Mouse (Mus musculus) gastrocnemius, postnatal 4 days (tissue): ENCODE results near the gene D10Jhu81e. TPM values are rescaled to one million over a fixed set of nuclear protein-coding genes. Genes with fewer than 3 reads are reported as not detected.

Source experiments
- DNase-seq, 2 experiments: peaks; one replicate each; pipeline ENCODE4 v3.0.0; 2021 to 2022; ENCODE audit warnings: low spot score in 2 of 2, mixed read lengths in 2 of 2
- total RNA-seq, 2 experiments: library from RNA; stranded (reverse); gene quantifications; 2 replicates each; pipeline ENCODE4 v1.2.3; 2021

D10Jhu81e gene
- total RNA-seq, 2 experiments from 2014 or later: 111 to 120 TPM

DNA sequence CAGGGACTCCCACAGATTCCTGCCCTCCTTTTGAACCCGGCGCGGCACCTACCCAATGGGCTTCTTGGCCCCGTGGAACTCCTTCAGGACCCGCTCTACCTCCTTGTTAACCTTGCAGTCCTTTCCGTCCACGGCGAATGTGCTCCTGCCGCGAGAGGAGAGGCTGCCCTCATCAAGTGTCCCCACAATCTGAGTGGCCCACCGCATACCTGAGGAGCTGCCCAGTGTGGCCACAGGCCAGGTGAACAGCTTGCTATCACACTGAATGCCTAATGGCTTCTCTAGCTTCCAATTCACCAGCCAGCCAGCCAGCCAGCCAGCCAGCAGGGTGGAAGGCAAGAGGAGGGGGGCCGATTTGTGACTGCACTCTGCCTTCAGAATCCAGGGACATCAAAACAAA lies 4.8 kb downstream of the D10Jhu81e start:
- DNase-seq: no peak

DNA sequence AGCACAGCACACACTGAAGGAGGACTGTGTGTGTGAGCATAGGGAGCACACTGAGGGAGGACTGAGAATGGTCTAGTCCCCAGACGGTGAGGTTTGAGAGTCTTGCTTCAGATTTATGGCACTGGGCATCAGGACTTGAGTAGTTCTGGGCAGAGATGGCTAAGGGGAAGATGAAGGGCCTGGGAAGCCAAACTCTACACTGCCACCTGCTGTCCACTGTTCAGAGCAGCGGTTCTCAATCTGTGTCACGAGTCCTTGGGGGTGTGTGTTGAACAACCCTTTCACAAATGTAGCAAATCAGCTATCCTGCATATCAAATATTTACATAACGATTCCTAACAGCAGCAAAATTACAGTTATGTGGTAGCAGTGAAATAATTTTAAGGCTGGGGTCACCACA lies 5.7 kb downstream of the D10Jhu81e start:
- DNase-seq: peak in 1 of 2 experiments; percentile 70

DNA sequence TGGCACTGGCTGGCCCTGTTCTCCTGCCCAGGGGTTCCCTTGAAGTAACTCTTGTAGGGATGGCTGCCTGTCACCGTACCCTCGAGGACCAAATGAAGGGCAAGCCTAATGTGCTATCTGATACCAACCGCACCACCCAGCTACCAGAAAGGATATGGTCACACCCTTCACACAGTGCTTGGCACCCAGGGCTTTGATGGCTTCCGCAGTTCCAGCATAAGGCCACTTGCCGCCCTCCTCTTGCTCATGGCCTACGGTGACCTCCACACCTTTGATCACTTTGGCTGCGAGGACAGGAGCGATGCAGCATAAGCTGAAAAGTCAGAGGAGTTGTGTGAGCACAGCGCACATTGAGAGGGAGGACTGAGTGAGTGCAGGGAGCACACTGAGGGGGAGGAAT lies 6.3 kb downstream of the D10Jhu81e start:
- DNase-seq: no peak

GRCm38 (mm10) chr10:78162646-78163045 lies 6.9 kb downstream of the D10Jhu81e start:
- DNase-seq: no peak

DNA sequence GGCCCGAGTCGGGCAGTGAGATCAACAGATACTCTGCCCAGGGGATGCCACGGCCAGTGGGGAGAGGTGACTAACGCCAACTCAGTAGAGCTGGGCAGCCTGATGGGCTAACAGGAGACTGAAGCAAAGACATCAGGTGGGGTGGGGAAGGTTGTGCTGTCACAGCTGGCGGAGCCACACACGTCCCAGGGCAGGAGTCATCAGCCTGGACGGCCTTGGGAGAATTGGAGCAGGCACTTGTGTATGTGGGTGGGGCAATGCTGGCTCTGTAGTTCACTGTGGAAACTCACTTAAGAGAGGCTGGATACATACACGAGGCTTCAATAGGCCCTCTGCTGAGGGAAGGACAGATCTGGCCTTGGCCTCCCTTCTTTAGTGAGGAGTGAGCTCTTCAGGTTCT lies 8.5 kb downstream of the D10Jhu81e start:
- no peak for DNase-seq

- DNase-seq: no peak
Observed at GRCm38 (mm10) chr10:78160369-78161095, 9.1 kb downstream of the D10Jhu81e start.

DNA sequence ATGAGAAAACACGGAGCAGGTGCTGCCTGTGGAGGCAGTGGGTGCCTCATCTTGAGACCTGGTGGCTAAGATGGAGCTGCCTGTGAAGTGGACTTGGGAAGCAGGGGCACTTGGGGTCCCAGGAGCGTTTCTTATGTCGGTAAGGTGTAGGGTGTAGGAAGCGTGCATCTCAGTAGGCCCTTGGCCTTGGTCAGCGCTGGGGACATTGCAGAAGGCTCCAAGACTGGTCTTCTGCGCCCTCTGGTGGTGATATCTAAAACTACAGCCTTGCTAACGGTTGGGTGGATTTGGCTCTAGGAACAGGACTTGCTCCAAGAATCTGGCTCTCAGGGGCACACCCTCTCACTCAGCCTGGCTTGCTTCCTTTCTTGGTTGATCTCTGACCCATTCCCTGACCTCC lies 9.7 kb downstream of the D10Jhu81e start:
- peak; percentile 81 to 85 for DNase-seq

GRCm38 (mm10) chr10:78159252-78159878 lies 10.2 kb downstream of the D10Jhu81e start:
- no peak for DNase-seq

DNA sequence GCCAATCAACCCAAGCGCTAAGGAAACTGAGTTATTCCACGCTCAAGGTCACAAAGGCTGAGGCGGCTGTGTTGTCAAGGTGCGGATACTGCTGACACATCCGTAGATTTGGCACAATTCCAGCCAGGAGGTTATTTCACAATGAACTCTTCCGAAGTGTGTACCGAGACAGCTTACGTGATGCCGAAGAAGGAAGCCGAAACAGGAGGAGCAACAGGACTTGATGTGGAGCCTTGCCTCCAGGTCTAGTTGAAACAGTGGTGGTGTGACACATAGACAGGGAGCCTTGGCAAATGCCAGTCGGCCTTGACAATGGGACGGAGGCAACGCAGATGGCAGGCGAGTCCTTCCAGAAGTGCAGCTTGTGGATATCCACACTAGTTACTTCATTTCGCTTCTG lies 11.5 kb downstream of the D10Jhu81e start:
- no peak for DNase-seq

DNA sequence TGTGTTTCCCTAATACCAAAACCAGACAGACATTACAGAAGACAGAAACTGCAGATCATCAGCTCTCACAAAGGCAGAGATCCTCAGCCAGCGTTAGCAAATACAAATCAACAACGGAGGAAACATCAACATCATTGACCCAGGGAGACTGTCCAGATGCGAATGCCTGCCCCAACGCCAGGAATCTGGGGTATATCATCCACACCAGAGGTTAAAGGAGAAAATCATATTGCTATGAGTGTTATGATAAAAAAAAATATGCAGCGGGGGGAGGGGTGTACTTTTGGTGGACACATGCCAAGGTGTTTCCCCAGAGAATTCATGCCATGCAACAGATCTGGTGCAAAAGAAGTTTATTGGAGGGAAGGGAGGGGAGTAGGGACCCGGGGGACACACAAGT lies 12.7 kb downstream of the D10Jhu81e start:
- DNase-seq: no peak

GRCm38 (mm10) chr10:78148834-78149766 lies 20.5 kb downstream of the D10Jhu81e start:
- DNase-seq: no peak

GRCm38 (mm10) chr10:78147908-78148441 lies 21.6 kb downstream of the D10Jhu81e start:
- no peak for DNase-seq

DNA sequence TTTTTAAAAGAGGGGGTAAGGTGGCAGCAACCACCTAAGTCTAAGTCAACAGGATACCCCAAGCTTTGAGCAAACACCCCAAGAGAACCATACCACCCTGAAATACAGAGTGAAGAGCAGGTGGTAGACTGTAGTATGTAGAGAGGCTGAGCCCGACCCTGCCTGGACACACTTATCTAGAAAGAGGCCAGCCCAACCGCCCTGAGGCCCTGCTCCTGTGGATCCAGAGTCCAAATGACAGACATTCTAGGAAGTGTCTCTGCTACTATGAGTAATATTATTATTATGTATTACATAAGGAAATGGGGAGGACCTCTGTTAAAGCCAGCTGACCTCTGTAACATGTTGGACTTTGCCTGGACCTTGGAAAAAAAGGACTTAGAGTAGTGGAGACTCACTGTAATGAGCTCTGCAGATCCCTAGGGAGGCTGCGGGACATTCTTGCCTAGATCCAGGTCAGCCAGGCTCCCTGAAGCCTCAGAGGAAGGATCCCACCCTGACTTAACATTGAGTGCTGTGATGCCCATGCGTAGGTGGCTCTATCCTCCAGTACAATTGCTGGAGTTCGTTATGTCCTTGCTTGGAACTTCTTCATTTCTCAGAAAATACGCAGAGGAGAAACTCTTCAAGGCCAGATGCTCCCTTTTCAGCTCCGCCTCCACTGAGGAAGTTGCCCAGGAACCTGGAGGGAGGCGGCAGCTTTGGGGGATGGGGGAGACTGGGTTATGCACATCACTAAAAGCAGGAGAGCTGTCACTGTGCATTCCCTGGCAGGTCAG lies 25.7 kb downstream of the D10Jhu81e start:
- DNase-seq: no peak

GRCm38 (mm10) chr10:78140843-78141242 lies 28.7 kb downstream of the D10Jhu81e start:
- DNase-seq: no peak

- DNase-seq: no peak
Observed at GRCm38 (mm10) chr10:78140251-78140600, 29.4 kb downstream of the D10Jhu81e start.

DNA sequence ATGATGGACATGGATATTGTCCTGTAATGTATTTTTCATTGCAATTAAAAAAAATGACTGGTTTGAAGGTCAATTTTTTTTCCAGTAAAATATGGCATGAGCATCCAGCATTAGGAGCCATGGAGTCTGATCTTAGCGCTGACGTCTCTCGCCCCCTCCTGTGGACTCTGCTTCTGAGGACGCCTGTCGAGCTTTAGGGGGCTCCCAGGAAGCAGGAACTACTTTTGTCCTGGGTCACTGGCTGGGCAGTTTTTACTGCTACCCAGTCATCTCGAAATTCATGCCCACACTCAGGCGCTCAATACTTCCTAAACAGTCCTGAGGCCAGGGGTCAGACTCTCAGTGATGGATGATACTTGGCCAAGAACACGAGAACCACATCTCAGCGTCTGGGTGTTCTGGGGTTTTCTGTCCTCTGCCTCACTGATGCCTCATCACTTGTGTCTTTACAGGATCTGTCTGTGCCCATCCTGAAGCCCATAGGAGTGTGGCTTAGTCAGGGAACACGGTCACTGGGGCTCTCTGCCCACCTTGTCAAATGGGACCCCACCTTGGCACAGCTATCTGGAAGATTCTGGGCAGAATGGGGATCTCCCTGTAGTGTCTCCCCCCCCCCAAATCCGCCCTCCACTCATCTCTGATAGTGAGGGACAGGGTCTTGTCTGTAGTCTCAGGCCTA lies 29.9 kb downstream of the D10Jhu81e start:
- no peak for DNase-seq

DNA sequence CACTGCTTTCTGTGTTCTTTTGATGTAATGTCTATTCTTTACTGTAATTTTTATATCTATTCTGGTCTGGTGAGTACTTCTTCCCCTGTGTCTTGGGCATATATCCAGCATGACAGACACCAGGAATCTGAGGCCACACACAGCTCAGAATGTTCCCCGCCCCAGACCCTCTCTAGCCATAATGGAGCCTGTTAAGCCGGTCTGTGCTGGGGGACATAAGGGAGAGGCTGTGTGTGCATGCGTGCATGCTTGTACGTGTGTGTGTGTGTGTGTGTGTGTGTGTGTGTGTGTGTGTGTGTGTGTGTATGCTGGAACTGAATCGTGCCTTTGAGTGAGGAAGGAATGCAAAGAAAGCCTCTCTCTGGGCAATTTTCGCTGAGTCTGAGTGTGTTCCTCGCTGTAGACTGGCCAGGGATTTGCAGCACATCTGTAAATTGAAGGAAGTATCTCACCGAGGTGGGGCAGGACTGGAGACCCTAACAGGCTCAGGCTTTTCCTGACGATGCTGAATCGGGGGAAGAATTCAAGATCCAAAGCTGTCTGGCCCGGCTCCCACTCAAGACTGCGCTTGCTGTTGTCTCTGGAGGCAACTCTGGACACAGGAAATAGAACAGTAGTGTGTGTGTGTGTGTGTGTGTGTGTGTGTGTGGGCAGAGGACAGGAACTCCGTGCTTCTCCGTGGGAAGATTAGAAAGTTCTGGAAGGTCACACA lies 30.6 kb downstream of the D10Jhu81e start:
- DNase-seq: peak in 1 of 2 experiments; percentile 68

DNA sequence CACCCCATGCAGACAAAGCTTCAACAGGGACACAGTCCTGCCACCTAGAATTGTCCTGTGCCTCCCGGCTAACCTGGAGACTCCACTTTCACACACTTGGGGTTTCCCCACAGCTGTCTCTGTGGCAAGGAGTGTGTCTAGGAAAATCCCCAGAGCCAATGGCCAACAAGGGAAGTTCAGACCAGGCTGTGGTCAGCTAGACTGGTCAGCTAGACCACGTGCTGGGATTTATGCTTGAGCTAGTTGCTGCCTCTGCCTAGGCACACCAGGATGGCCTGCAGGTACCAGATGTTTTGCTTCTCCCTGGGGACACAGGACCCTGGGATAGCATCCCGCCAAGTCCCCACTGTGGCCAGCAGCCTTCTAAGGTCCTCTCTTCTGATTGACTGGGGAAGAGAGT lies 32.4 kb downstream of the D10Jhu81e start:
- no peak for DNase-seq

GRCm38 (mm10) chr10:78135947-78136346 lies 33.6 kb downstream of the D10Jhu81e start:
- DNase-seq: no peak
